Mouse (Mus musculus) layer of hippocampus, postnatal 25 days (tissue): ENCODE data around the gene Rcor1. TPM values are rescaled to one million over a fixed set of nuclear protein-coding genes. Genes with fewer than 3 reads are reported as not detected.
"Not testable (repeated sequence)": the region's sequence is repeated elsewhere in the genome, so short reads cannot be mapped to it uniquely, and the experiment has no call there.

ENCODE experiments used
- DNase-seq, 2 experiments: peaks; one replicate each; pipeline ENCODE4 v3.0.0; 2022; ENCODE audit warnings: mixed read lengths in 2 of 2, low spot score in 1 of 2; ENCODE audit errors: extremely low spot score in 1 of 2
- total RNA-seq, 2 experiments: library from RNA; stranded (reverse); gene quantifications; 2 replicates each; pipeline ENCODE4 v1.2.3; 2021

Rcor1 gene
- total RNA-seq, 2 experiments from 2014 or later, result 16.8 to 17.9 TPM

- DNase-seq, result no peak
These were observed 25.1 kb downstream of the Rcor1 start for GRCm38 (mm10) chr12:111064220-111064619.

- DNase-seq, result no peak
These were observed 26.2 kb downstream of the Rcor1 start for GRCm38 (mm10) chr12:111065330-111065729.

DNA sequence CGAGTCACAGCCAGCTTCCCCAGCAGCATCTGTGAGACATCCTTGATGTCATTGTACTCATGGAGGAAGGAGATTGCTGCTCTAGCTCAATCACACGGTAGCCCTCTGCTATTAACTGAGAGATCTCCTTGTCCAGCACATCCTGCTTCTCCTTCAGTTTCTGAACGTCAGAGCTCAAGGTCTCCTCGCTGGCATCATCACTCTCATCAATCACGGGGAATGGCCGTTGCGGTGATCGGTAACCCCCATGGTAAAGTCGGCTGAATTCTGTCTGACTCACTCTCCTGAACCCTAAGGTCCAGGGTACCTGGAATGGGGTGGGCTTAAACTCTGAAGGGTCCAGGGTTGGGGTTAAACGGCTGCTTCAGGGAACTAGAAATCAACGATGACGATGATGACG is 28.7 kb downstream of the Rcor1 start:
- DNase-seq, result no peak

DNA sequence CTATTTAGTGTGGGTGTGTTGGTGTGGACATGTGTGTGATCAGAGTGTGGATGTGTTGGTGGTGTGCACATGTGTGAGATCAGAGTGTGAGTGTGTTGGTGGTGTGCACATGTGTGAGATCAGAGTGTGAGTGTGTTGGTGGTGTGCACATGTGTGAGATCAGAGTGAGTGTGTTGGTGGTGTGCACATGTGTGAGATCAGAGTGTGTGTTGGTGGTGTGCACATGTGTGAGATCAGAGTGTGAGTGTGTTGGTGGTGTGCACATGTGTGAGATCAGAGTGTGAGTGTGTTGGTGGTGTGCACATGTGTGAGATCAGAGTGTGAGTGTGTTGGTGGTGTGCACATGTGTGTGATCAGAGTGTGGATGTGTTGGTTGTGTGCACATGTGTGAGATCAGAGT is 30.1 kb downstream of the Rcor1 start:
- DNase-seq, result not testable (repeated sequence)

DNA sequence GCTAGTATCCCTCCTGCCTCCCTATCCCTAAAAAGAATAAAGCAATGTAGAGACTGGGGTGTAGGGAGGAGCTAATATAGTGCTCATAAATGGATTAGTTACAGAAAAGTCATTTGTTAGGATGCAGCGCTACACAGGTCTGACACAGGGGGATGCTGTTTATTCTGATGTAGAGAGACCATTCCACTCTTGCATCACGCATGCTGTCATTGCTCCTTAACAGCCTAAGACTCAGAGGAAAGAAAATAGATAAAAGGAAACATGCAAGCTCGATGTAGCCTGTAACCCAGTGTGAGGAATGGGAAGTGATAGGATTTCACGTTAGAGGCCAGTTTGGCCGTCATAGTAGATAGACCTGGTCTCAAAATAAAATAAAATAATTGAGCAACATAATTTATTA is 31.9 kb downstream of the Rcor1 start:
- no peak for DNase-seq

- no peak for DNase-seq
These were observed 32.5 kb downstream of the Rcor1 start for GRCm38 (mm10) chr12:111071477-111072152.

GRCm38 (mm10) chr12:111076385-111076965 is 37.3 kb downstream of the Rcor1 start:
- no peak for DNase-seq

DNA sequence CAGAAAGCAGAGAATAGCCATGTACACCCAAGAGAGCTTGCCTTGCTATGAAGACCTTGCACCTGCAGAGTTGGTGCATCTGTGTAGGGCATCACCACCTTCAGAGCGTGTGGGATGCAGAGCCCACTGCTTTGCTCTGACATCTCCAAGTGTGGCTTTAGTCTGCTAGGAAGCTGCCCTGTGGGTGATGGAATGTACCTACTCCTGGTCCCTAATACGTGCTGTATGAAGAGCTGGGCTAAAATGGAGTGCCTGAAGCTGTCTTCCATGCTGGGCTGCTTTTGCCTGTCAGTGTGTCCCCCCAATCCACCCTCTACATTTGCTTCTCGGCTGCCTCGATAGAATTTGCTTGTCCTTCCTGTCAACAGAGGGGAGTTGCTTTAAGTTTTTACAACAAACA is 46.4 kb downstream of the Rcor1 start:
- DNase-seq, result no peak

GRCm38 (mm10) chr12:111087066-111087465 is 47.9 kb downstream of the Rcor1 start:
- DNase-seq, result no peak

GRCm38 (mm10) chr12:111088186-111088585 is 49.0 kb downstream of the Rcor1 start:
- DNase-seq, result peak; percentile 48 to 86

DNA sequence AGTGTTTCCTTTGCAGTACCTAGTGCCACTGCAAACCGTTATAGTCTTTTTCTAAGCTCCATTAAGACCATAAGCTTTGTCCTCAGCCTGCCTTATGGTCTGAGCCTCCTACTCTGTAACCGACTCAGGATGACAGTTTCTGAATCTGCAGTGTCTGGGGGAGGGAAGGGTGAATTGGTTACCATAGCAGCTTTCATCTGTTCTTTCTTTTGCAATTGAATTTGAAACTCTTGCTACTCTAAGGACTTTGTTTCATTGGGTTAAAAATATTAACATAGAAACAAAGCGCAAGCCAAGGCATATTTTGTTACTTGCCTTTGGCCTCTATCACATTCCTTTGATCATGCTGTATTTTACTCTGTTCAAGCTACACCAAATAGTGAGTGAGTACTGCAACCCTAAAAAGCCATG is 49.6 kb downstream of the Rcor1 start:
- DNase-seq, result no peak

DNA sequence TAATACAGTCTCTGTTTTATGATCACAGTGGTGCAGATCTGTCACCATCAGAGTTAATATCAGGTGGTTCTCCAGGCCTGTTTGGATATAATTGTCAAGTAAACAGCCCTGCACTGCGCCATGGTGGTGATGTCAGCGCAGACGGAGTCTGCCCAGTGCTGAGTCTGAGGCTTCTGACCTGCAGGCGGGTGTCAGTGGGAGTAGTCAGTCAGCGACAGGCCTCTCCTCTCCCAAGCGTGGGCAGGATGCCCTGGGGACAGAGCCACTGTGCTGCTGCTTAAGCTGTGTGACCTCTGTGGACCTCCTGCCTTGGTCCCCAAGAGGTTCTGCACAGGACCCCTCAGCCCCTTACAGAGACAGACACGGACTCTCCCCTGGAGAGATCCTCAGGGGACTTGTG is 50.0 kb downstream of the Rcor1 start:
- DNase-seq, result no peak

GRCm38 (mm10) chr12:111090801-111091200 is 51.6 kb downstream of the Rcor1 start:
- DNase-seq, result no peak

DNA sequence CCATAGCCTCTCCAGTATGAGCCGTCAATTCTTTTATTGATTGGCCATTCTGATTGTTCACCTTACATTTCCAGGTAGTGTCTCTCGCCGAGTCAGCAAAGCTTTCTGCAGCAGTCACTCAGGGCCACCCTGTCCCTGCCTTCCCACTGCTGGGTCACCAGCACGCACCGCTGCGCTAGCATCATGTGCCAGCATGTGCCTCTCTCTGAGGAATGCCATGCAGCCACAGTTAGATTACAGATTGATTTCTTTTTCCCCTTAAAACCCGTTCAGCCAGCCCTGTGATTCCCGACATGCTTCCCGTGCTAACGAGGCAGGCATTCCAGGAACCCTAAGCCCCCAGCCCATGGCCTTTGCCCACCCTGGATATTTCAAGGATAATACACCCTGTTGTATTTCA is 52.8 kb downstream of the Rcor1 start:
- no peak for DNase-seq

- no peak for DNase-seq
These were observed 54.9 kb downstream of the Rcor1 start for GRCm38 (mm10) chr12:111094073-111094472.

GRCm38 (mm10) chr12:111095086-111095485 is 55.9 kb downstream of the Rcor1 start:
- DNase-seq, result no peak

DNA sequence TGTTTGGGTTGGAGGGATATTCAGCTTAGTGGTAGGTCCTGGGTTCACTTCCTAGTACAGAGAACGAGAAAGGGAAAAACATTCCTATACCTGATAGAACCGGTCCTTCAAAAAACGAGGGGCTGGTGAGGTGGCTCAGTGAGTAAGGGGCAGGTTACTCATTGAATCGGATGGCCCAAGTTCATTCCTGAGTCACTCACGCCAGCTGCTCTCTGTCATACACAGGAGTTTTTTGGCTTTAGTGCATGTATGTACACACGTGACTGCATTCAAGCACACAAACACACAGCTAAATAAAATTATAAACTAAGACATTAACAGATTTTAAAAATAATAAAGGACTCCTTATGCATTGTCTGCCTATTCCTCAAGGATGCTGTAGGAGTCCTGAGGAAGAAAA is 57.1 kb downstream of the Rcor1 start:
- DNase-seq, result no peak

- DNase-seq, result no peak
These were observed 57.9 kb downstream of the Rcor1 start for GRCm38 (mm10) chr12:111097036-111097435.

DNA sequence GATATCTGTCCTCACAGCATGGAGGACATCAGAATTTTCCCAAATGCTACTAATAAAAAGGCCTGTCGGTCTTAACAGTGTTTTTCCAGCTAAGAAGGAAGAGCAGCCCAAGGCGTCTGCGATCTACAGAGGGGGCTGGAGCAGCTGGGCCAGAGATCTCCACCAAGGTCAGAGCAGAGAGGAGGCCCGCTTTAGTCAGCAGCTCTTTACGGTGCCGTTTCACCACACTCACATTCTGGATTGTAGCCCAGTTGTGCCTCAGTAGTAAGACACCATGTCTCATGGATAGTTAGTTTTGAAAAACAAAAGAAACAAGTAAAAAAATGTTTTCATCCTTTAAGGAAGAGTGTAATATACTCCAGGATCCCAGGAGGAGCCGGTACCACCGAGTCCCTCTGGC is 72.0 kb downstream of the Rcor1 start:
- DNase-seq, result no peak

DNA sequence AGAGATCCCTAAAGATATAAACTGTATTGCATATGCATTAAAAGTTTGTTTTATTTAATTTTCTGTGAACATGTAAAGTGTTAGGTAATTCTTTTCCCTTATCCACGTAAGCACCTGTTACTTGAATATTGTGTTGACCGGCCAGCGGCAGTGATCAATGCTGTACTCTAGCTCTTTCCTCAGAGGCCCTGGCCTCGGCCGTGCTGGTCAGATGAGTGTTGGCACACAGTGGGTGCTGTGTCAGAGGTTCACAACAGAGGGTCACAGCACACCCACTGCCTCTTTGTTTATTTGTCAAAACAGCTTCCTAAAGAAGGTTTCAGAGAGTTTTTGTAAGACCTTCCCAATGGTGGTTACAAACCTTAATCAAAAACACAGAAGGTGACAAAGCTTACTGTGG is 75.4 kb downstream of the Rcor1 start:
- DNase-seq, result no peak

- no peak for DNase-seq
These were observed 80.4 kb downstream of the Rcor1 start for GRCm38 (mm10) chr12:111119506-111120085.
